Mouse (Mus musculus) natural killer cell, adult 2 months (primary cell): ENCODE results near the gene Xpnpep2.

Source experiments
- DNase-seq, 2 experiments: peaks; one replicate each; pipeline ENCODE4 v3.0.0; 2022; ENCODE audit warnings: low spot score in 2 of 2

Xpnpep2 gene

GRCm38 (mm10) chrX:48108394-48109315, at the start of gene Xpnpep2:
TSS of gene Xpnpep2 (plus strand) at chrX:48108725.
- DNase-seq, result no peak

- DNase-seq, result no peak
These were observed 46.0 kb upstream of the Xpnpep2 start for GRCm38 (mm10) chrX:48062481-48062880.

- no peak for DNase-seq
These were observed 44.2 kb upstream of the Xpnpep2 start for GRCm38 (mm10) chrX:48064166-48064853.

- DNase-seq, result no peak
These were observed 41.6 kb upstream of the Xpnpep2 start for GRCm38 (mm10) chrX:48066891-48067290.

- no peak for DNase-seq
These were observed 36.6 kb upstream of the Xpnpep2 start for GRCm38 (mm10) chrX:48071961-48072360.

- DNase-seq, result no peak
These were observed 36.1 kb upstream of the Xpnpep2 start for GRCm38 (mm10) chrX:48072401-48072800.

- no peak for DNase-seq
These were observed 33.8 kb upstream of the Xpnpep2 start for GRCm38 (mm10) chrX:48074691-48075090.

- DNase-seq, result no peak
These were observed 31.6 kb upstream of the Xpnpep2 start for GRCm38 (mm10) chrX:48076806-48077425.

- no peak for DNase-seq
These were observed 26.2 kb upstream of the Xpnpep2 start for GRCm38 (mm10) chrX:48082364-48082763.

- DNase-seq, result no peak
These were observed 16.4 kb upstream of the Xpnpep2 start for GRCm38 (mm10) chrX:48092129-48092528.

GRCm38 (mm10) chrX:48093555-48093954, 15.0 kb upstream of the Xpnpep2 start:
- no peak for DNase-seq

- peak; percentile 38 to 60 for DNase-seq
These were observed 13.9 kb upstream of the Xpnpep2 start for GRCm38 (mm10) chrX:48094658-48095057.

- no peak for DNase-seq
These were observed 11.9 kb upstream of the Xpnpep2 start for GRCm38 (mm10) chrX:48096580-48096979.

GRCm38 (mm10) chrX:48098470-48099129, 9.9 kb upstream of the Xpnpep2 start:
- peak in 1 of 2 experiments; percentile 23 for DNase-seq

- no peak for DNase-seq
These were observed 8.7 kb upstream of the Xpnpep2 start for GRCm38 (mm10) chrX:48099871-48100270.

- no peak for DNase-seq
These were observed 5.3 kb upstream of the Xpnpep2 start for GRCm38 (mm10) chrX:48103256-48103655.

- DNase-seq, result no peak
These were observed 3.6 kb upstream of the Xpnpep2 start for GRCm38 (mm10) chrX:48104736-48105441.

GRCm38 (mm10) chrX:48106226-48106625, 2.3 kb upstream of the Xpnpep2 start:
- DNase-seq, result no peak

- DNase-seq, result no peak
These were observed 761 bp downstream of the Xpnpep2 start for GRCm38 (mm10) chrX:48109316-48109655.

GRCm38 (mm10) chrX:48119294-48119693, 10.8 kb downstream of the Xpnpep2 start:
- no peak for DNase-seq
